Mouse (Mus musculus): ENCODE results near the gene Fam131b.

Gene Fam131b

GRCm38 (mm10) chr6:42328757-42329156 is 4.3 kb upstream of the Fam131b start:
- DNase-seq (ENCODE audit: extremely low spot score, low read depth, low spot score): no peak

DNA sequence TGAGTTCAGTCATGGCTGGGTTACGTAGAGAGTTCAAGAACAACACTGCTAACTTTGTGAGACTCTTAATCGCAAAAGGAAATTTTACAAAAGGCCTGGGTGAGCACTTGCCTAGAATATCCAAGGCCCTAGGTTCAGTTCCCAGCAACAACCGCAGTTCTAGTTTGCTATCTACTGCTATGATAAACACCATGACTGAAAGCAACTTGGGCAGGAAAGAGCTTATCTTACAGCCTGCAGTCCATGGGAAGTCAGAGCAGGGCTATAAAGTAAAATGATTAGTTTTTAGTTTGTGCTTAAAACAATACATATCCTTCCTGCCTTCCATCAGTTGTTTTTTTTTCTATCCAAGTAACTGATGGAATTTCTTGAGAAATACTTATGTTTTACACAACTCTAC is 2.1 kb upstream of the Fam131b start:
- DNase-seq (ENCODE audit: extremely low spot score, low read depth, low spot score): no peak

DNA sequence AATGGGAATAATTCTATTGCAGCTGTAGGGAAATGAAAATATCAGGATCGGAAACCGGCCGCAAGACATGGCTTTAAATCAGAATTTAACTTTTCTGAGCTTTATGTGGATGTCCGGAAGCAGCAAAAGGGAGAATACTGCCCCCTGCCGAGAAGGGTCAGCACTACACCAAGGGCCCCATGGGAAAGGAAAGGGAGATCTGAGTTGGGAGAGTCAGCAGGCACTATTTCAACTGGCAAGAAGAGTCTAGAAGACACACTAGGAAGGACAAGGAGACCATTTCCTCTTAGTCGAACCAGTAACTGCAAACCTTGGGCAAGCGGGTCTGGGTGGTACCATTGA is 796 bp upstream of the Fam131b start:
- peak; percentile 54 for DNase-seq (ENCODE audit: extremely low spot score, low read depth, low spot score)

GRCm38 (mm10) chr6:42324067-42324481 is 369 bp downstream of the Fam131b start:
- DNase-seq (ENCODE audit: extremely low spot score, low read depth, low spot score): no peak

DNA sequence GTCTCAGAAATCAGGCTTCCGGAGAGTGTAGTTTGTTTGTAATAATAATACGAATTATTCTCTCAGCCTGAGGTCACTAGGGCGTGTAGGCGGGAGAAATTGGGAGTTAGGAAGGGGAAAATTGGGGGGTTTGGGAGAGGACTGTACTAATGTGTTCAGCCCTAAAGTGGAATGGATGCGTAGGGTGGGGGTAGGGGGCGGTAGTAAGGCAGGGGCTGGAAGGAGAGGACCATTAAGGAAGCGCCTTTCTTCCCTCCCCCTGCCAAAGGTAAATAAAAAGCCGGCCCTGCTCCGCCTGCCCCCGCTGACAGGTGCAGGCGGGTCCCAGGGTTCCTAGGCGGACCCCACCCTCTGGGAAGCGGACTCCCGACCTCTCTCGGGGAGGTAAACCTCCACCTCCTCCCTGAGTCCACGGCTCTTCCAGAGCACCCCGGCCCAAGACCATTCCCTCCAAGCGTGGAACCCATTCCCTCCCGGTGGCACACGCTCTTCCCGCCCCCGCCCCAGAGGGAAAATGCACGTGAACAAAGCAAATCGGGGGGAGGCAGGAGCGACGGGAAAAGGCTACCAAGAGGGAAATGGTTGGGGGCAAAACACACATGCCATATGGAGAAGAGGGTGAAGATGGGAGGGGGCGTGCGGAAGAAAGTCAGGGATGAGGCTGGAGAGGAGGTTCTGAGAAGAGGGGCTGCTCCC is 924 bp downstream of the Fam131b start:
- no peak for DNase-seq (ENCODE audit: extremely low spot score, low read depth, low spot score)

DNA sequence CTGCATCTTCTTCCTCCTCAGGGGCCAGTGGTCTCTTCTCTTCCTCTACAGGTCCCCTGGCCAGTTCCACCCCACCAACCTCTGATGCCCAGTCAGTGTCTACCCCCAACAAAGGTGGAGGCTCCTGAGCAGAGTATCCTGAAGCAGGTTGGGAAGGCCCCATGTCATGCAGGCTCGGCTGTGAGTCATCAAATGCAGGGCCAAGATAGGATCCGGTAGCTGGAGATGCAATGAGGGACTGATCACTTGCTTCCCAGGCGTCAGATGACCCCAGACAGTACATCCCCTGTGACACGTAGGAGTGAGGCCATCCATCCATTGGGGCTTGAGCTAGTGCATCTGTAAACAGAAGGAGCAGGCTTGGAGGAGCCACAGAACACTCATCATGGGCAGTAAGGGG is 6.2 kb downstream of the Fam131b start:
- no peak for DNase-seq (ENCODE audit: extremely low spot score, low read depth, low spot score)

- no peak for DNase-seq (ENCODE audit: extremely low spot score, low read depth, low spot score)
Measured at GRCm38 (mm10) chr6:42310427-42311053, 13.9 kb downstream of the Fam131b start.

DNA sequence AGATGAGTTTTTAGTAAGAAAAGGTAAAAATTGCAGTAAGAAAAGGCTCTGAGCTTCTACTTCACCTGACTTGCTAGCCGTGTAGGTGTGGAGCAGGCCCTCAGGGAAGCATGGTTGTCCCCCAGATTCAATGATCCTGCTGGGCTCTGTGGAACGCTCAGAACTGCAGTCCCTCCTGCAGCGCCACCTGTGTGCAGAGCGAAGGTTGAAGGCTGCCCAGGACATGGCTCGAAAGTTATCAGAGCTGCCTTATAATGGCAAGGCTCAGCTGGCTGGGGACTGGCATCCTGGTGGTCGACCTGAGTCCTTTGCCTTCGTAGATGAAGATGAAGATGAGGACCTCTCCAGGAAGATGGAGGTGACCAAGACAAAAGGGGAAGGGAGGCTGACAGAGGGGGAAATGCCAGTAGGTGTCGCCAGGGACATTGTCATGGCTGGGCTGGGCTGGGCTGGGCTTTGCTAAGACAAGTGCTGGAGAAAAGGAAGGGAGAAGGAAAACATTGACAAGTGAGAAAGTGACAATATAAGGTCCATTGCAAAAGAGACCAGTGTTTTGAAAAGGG is 14.5 kb downstream of the Fam131b start:
- no peak for DNase-seq (ENCODE audit: extremely low spot score, low read depth, low spot score)

- no peak for DNase-seq (ENCODE audit: extremely low spot score, low read depth, low spot score)
Measured at GRCm38 (mm10) chr6:42299362-42299761, 25.1 kb downstream of the Fam131b start.

GRCm38 (mm10) chr6:42295549-42296094 is 28.8 kb downstream of the Fam131b start:
- no peak for DNase-seq (ENCODE audit: extremely low spot score, low read depth, low spot score)

DNA sequence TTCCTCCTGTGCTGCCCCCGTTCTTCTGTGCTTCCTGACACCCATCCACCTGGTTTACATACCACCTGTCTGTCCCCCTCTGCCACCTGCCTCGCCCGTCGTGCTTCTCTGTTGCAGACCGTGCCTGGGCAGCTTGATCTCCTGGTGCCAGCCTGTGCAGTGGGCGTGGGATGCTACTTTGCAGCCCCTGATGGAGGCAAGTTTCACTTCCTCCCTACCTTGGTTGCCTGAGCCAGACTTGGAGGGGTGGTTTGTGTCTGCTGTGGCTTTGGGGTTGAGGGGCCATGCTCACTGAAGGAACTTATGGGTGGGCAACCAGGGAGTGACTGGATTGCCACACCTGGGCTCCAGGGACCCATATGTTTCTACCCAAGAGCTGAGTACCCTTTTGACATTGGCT is 31.1 kb downstream of the Fam131b start:
- DNase-seq (ENCODE audit: extremely low spot score, low read depth, low spot score): no peak

DNA sequence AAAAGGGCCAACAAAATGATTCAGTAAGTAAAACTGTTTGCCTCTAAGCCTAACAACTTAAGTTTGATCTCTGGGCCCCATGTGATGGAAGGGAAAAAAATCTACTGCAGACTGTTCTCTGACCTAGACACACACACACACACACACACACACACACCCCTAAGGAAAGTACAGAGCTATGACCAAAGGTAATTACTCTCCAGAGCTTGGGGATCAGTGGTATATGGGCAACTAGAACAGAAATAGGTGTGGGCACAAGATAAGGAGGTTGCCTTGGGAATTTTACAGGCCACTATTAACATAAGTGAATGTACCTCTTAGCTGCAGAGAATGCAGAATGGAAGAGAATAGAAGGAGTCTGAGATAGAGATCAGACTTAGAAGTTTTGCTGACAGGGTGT is 36.9 kb downstream of the Fam131b start:
- no peak for DNase-seq (ENCODE audit: extremely low spot score, low read depth, low spot score)

DNA sequence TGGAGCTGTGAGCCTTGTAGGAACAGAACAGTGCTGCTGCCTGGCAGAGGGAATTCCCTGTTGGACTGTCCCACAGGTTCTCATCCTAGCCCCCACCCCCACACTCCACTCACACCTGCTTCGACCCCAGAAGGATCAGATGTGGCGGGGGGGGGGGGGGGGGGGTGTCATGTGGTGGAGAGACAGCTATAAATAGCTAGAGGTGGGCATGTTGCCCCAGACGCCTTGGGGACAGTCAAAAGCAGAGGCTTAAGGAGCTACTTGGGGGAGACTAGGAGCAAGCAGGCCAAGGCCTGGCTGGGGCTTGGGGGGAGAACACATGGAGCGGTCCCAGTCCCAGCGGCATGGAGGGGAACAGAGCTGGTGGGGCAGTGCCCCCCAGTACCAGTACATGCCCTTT is 38.0 kb downstream of the Fam131b start, which contains the start of gene Clcn1:
Clcn1 (plus strand) TSS at position 238 of the 400 bp plus-strand sequence.
- no peak for DNase-seq (ENCODE audit: extremely low spot score, low read depth, low spot score)

DNA sequence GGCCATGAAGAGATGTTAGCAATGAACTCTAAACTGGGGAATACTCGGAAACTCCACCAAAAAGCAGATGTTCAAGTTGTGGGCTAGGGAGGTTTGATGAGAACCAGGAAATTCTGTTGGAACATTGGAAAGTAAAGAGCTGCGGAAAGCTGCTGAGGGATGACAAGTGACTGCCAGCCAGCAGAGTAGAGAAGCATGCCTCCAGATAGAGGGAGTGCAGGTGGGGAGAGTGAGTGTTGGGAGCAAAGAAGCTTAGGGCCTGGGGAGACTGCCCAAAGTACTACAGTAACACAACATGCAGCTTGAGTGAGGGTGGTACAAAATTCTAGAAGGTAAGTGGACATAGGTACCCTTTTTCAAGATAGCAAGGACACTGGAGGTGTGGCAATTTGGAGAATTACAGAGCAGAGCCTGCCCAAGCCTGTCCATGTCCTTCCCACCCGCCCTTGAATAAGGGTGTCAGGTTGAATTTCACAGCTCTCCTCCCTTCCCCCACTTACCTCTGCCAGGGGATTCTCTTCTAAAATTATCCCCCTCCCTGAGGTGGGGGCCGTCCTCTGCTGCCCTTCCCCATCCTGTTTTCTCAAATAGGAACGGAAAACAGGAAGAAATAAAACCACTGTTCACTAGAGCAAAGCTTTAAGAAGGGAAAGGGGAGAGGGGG is 41.4 kb downstream of the Fam131b start:
- DNase-seq (ENCODE audit: extremely low spot score, low read depth, low spot score): no peak

- DNase-seq (ENCODE audit: extremely low spot score, low read depth, low spot score): no peak
Measured at GRCm38 (mm10) chr6:42276151-42276550, 48.3 kb downstream of the Fam131b start.

DNA sequence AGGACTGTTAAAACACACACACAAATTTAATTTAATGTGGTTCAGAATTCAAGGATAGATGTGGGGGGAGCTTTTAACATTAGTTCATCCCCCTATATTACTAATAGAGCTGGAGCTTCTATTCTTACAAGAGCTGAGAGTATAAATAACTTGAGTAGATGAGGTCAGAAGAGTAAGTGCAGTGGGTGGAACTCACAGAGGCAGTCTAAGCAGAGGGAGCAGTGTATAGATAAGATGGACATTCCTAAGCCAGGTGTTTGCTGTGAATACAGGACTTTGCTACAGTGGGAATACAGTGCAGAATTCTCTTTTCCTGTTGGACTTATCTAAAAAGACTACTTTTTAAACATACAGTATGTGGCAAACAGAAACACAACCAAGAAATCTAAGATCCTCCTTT is 53.6 kb downstream of the Fam131b start:
- DNase-seq (ENCODE audit: extremely low spot score, low read depth, low spot score): no peak

DNA sequence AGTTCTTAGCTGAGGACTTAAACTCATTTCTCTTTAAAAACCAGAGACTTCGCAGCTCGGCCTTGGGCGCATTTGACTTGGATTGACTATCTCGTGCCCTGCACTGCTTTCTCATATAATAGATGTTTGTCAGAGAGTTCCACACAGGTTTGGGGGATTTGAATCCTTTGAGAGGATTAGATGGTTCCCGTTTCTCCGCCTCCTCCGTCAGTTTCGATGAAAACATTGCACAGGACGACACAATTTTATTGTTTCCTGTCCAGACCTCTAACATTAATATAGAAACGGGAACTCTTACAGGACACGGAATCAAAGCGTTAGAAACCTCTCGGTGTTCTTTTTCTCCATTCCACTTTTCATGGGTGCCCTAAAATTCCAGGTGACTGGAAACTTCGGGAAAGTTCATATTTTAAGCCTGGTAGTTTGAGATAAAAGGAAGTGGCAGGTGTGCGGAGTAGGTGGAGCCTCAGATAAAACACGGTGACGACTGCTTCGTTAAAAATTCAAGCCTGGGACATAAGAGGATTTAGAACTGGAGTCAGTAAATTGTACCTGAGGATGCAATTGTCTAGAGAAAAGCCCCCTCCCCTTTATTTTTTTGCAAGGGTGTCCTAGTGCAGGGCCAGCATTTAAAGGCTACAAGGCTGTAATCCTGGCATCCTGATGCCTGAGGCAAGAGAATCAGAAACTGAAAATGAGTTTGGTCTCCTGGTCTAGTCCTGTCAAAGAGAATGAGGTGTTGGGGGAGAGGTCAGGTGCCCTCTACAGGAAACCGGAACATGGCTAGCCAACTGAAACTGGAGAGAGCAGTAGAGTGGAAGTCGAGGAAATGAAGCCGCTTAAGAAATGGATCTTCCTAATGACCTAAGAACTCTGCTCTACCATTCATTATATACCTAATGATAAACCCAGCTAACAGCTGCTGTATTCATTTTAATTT is 58.8 kb downstream of the Fam131b start:
- no peak for DNase-seq (ENCODE audit: extremely low spot score, low read depth, low spot score)
